Mouse (Mus musculus) MEL (cell line): Measurements from ENCODE around the gene 4430402I18Rik.

ENCODE experiments used
- CTCF ChIP-seq, 3 experiments: IDR thresholded peaks in 2 of 3; conservative IDR thresholded peaks in 1 of 3; 2 replicates each; pipeline ENCODE4 v1.5.1; 2011 to 2012; ENCODE audit warnings: low read length in 3 of 3, low read depth in 2 of 3, mild to moderate bottlenecking in 2 of 3, improper control_type of control experiment in 1 of 3, inconsistent platforms in 1 of 3, mixed read lengths in 1 of 3, moderate library complexity in 1 of 3; ENCODE audit not compliant: control insufficient read depth in 1 of 3, insufficient read depth in 1 of 3, poor library complexity in 1 of 3, severe bottlenecking in 1 of 3
- EP300 ChIP-seq, 2 experiments: IDR thresholded peaks; 2 replicates each; pipeline ENCODE4 v1.6.1; 2011; ENCODE audit warnings: improper control_type of control experiment in 2 of 2, low read length in 2 of 2, low read depth in 1 of 2, mild to moderate bottlenecking in 1 of 2
- GATA1 ChIP-seq: IDR thresholded peaks from 2 replicates; pipeline ENCODE4 v1.6.1; 2011; ENCODE audit warnings: low read depth, low read length, improper control_type of control experiment
- POLR2A ChIP-seq, 2 experiments: IDR thresholded peaks; 2 replicates each; pipeline ENCODE4 v1.6.1; 2011 to 2012; ENCODE audit warnings: low read length in 2 of 2, mild to moderate bottlenecking in 2 of 2, control low read depth in 1 of 2, improper control_type of control experiment in 1 of 2, low read depth in 1 of 2, moderate library complexity in 1 of 2; ENCODE audit not compliant: control insufficient read depth in 1 of 2, insufficient read depth in 1 of 2, poor library complexity in 1 of 2
- POLR2AphosphoS2 ChIP-seq: IDR thresholded peaks from 2 replicates; pipeline ENCODE4 v1.6.1; 2011; ENCODE audit warnings: low read length, improper control_type of control experiment
- TAL1 ChIP-seq: IDR thresholded peaks from 2 replicates; pipeline ENCODE4 v1.6.1; 2012; ENCODE audit warnings: mild to moderate bottlenecking, inconsistent platforms, low read length, moderate library complexity, mixed read lengths
- USF1 ChIP-seq: IDR thresholded peaks from 2 replicates; pipeline ENCODE4 v1.6.1; 2014; ENCODE audit warnings: low read depth, mild to moderate bottlenecking, inconsistent platforms, low read length, improper control_type of control experiment, moderate library complexity
- USF2 ChIP-seq, 2 experiments: IDR thresholded peaks; 2 replicates each; pipeline ENCODE4 v1.6.1; 2011 to 2012; ENCODE audit warnings: improper control_type of control experiment in 2 of 2, low read length in 2 of 2, borderline replicate concordance in 1 of 2, inconsistent platforms in 1 of 2, low read depth in 1 of 2, mild to moderate bottlenecking in 1 of 2; ENCODE audit not compliant: insufficient read depth in 1 of 2
- ZNF384 ChIP-seq: IDR thresholded peaks from 2 replicates; pipeline ENCODE4 v1.6.1; 2012; ENCODE audit warnings: low read depth, mild to moderate bottlenecking, inconsistent platforms, low read length, improper control_type of control experiment

- TF ChIP-seq POLR2AphosphoS2: no peak
- TF ChIP-seq EP300 (IDR thresholded peaks at IDR 0.05; ENCODE audit: low read depth in 1 of 2, low read length in 2 of 2): no peak
- TF ChIP-seq POLR2A (IDR thresholded peaks at IDR 0.05; ENCODE audit: control insufficient read depth in 1 of 2, insufficient read depth in 1 of 2, low read depth in 1 of 2, low read length in 2 of 2, poor library complexity in 1 of 2): no peak
- TF ChIP-seq USF2 (IDR thresholded peaks at IDR 0.05; ENCODE audit: borderline replicate concordance in 1 of 2, insufficient read depth in 1 of 2, low read depth in 1 of 2, low read length in 2 of 2): no peak
- TF ChIP-seq CTCF (IDR thresholded peaks at IDR 0.05 in 2 of 3, conservative IDR thresholded peaks at IDR 0.05 in 1 of 3; ENCODE audit: control insufficient read depth in 1 of 3, insufficient read depth in 1 of 3, low read depth in 2 of 3, low read length in 3 of 3, poor library complexity in 1 of 3, severe bottlenecking in 1 of 3): no peak
- TF ChIP-seq USF1: no peak
- no peak for TF ChIP-seq TAL1
- no peak for TF ChIP-seq GATA1
- no peak for TF ChIP-seq ZNF384
These were observed 38.6 kb downstream of the 4430402I18Rik start for GRCm38 (mm10) chr19:28929034-28929433.
